Mouse (Mus musculus) right cerebral cortex, adult 18-20 months (tissue): ENCODE results near the gene Ap5m1.
"Not testable (repeated sequence)": the region's sequence is repeated elsewhere in the genome, so short reads cannot be mapped to it uniquely, and the experiment has no call there.

ENCODE experiments used
- DNase-seq: peaks from one replicate; pipeline ENCODE4 v3.0.0; 2022; ENCODE audit warnings: mixed read lengths

Ap5m1 gene

GRCm38 (mm10) chr14:49065529-49066273, at the start of gene Ap5m1:
Gene Ap5m1, plus strand, starts transcription at chr14:49066097.
- peak; percentile 33 for DNase-seq

GRCm38 (mm10) chr14:49019765-49020164, 46.1 kb upstream of the Ap5m1 start:
- DNase-seq: no peak

DNA sequence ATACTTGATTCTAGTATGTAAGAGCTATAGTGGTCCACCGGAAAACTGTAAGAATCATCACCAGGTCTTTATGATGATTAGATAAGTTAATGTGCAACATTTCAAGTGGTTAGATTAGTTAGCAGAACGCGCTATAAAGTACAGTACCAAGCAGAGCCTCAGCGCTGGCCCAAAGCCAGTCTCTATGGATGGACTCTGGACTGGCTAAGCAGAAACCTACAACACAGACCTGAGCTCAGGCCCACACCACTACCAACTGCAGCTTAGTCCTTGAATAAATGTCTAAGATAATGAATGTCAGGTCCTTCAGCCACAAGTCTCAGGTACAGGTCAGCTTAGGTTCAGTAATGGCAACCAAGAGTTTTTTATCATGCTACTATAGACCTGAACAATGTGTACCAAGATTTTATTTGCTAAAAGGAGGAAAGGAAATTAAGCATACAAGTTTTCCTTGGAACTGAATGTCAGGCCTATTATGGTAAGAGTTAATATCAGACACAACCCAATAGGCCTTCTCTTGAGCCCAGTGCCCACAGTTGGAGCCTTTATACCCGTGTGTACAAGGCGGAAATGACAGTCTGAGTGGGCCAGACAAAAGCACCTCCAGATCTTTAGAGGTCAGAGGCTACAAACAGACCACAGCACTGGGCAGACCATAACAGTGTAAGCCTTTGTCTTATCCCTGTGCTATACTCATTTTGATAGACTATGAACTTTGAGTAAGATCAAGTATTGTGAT, 38.7 kb upstream of the Ap5m1 start:
- DNase-seq: no peak

- DNase-seq: no peak
Measured at GRCm38 (mm10) chr14:49027779-49028368, 38.0 kb upstream of the Ap5m1 start.

GRCm38 (mm10) chr14:49028991-49029390, 36.9 kb upstream of the Ap5m1 start:
- DNase-seq: no peak

GRCm38 (mm10) chr14:49045610-49046009, 20.3 kb upstream of the Ap5m1 start:
- peak; percentile 24 for DNase-seq

DNA sequence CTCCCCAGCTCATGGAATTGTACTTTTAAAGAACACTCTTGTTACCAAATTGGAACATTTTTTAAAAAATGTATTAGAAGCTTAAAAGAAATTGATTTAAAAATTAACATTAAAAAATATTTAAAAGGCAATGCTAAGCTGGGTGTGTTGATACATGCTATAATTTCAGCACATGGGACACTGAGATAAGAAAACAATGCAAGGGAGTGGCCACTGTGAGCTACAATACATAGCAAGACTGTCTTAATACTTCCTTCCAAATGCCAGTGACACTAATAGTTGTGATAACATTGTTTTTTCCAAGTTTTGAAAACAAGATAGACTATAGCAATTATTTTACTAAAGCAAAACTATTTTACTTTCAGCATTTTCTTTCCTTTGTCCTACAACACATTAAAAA, 16.4 kb upstream of the Ap5m1 start:
- DNase-seq: no peak

GRCm38 (mm10) chr14:49063838-49064237, 2.1 kb upstream of the Ap5m1 start:
- no peak for DNase-seq

DNA sequence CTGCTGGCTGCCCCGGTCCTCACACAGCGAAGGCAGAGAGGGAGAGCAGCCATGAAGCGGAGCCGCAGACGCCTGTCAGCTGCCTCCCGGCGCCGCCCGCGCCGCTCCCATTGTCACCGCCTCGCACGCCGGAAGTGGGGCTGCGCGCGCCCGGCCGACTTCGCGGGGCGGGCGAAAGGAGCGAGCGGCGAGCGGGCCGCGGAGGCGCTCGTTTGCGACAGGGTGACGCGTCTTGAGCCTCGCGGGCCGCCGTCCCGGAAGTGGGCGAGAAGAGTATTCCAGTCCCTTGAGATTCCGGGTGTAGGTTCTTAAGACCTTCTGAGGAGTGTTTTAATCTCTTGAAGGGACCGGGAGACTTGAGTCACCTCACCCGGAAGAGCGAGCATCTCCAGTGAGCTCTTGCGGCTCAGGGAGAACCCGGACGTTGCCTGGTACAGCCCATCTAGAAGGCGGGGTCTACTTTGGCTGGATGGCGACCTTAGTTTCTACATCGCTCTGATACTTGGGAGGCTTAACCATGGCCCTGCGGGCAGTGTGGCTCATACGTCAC, 452 bp downstream of the Ap5m1 start, which contains the start of gene Exoc5:
TSS of gene Exoc5 (minus strand) at position 380 of the 550 bp plus-strand sequence.
- DNase-seq: peak; percentile 98

DNA sequence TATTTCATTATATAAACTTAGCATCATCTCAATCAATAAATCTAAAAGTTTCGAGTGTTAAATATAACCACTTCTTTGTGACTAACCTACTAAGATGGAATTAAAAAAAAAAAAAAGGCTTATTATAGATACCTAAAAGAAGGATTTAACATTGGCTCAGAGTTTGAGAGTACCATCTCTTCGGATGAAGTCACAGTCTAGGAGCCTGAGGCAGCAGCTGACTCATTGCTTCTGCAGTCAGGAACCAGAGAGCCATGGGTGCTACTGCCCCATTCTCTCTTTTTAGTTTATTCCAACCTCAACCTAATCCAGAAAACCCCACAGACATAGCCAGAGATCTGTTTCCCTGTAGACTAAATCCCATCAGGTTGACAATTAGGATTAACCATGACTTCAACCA, 6.9 kb downstream of the Ap5m1 start:
- DNase-seq: no peak

GRCm38 (mm10) chr14:49073896-49074295, 8.0 kb downstream of the Ap5m1 start:
- DNase-seq: peak; percentile 18

GRCm38 (mm10) chr14:49074361-49074760, 8.5 kb downstream of the Ap5m1 start:
- no peak for DNase-seq

DNA sequence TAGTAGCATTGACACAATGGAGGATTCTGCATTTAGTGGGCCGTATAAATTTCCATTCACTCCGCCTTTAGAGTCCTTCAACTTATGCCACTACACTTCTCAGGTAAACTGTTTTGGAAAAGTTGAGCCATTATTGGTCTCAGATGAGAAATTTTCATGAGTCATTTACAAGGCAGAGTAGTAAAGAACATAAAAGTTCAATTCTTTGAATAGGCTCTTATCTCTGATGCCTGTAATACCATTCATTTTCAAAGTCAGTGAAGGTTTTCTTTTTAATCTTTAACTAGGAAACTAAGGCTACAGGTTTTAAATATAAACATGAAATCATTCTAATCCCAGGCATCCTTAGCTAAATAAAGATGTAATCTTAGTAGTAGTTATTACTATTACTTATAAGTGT, 12.9 kb downstream of the Ap5m1 start:
- DNase-seq: no peak

DNA sequence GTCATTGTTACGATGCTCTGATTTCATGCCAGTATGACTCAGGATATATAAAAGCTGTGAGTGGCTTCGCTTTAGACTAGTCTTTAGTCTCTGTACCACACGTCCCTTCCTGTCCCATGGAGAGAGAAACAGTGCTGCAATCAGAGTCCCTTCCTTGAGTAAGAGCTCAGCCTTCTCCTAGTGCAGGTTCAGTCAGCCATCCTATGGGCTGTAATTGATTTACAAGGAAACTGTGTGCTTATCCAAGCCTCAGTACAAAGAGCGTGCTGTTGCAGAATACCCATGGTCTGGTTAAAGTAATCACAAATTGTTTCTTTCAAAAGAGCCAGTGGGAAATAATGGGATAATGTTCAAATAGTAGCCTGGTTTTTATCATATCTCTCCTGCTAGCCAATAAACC, 20.6 kb downstream of the Ap5m1 start:
- no peak for DNase-seq

DNA sequence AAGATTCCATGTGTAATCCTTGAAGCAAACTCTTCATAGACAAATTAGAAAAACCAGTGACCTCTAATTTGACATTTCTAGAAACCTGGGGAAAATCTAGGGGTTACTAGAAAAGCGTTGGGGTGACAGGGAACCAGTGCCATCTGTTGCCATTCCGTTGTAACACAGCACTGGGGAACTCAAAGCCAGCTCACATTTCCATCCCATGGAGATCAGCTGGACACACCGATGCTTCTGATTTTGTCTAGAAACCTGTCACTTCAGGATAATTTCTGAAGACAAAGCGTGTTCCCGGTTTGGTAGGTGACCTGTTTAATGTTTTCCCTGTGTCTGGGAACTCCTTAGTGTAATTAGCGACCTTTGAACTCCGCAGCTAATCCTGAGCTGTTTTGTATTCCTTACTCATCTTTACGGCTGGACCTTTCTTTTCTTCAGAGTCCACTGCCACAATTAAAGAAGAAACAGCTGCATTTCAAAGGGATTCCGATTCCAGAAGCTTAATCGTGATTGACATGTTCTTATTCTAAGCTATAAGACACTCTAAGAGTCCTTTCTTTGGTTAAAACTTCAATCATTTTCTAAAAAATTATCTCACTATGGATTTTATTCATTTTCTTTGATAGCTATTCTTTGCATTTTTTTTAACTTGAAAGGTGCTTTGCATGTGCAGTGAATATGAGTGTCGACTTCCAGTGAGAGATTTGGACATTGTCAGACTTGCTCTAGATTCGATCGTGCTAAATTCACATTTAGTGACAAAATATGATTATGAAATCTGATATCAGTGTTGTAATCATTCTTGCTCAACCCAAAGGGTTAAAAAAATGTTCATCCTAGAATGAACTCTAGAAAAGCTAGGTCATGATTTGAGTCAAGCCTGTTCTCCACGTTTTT, 22.5 kb downstream of the Ap5m1 start:
- DNase-seq: no peak

GRCm38 (mm10) chr14:49089461-49090058, 23.7 kb downstream of the Ap5m1 start:
- no peak for DNase-seq

- DNase-seq: no peak
Measured at GRCm38 (mm10) chr14:49090102-49090501, 24.2 kb downstream of the Ap5m1 start.

- no peak for DNase-seq
Measured at GRCm38 (mm10) chr14:49091277-49091676, 25.4 kb downstream of the Ap5m1 start.

GRCm38 (mm10) chr14:49091755-49092154, 25.9 kb downstream of the Ap5m1 start:
- DNase-seq: not testable (repeated sequence)

- DNase-seq: peak; percentile 39
Measured at GRCm38 (mm10) chr14:49118381-49118780, 52.5 kb downstream of the Ap5m1 start.

GRCm38 (mm10) chr14:49121723-49122122, 55.8 kb downstream of the Ap5m1 start:
- DNase-seq: no peak
